Mouse (Mus musculus) cerebellum, adult 9-11 months (tissue): Measurements from ENCODE around the gene Hist1h2af.
A peak's percentile ranks its signal among the peaks of the same experiment; 100 is the strongest.

Experiments used
- DNase-seq: peaks from one replicate; pipeline ENCODE4 v3.0.0; 2022

The Hist1h2af gene

DNA sequence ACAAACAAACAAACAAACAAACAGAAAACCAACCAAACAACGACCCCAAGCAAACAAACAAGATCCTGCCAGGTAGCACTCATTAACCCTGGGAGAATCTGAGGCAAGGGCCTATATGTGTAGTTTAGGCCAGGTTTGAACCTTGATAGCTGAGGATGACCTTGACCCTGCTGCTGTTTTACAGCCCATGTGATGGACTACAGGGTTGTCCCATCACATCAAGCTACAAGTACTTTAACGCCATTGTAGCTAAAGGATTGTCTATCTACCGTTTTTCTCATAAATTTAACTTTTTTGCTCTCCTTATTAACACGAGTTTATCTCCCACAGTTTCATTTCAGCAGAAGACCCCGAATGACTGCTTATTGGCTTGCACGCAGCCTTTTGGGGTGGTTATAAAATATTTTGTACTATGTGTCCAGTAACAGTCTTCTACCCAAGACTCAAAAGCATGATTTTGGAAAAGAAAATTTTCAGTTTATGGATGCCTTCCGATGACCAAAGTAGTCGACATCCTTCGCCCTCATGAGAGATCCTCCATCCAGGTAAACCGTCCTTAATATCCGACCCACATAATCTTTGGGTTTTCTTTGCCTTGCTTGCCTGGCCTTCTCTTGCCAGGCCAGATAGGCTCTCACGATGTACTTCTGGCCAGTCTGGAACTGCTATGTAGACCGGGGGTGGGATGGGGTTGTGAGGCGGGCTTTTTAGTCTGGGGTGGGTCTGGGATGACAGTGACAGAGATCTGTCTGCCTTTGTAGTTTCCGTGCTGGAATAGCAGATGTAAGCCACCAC lies 17.7 kb upstream of the Hist1h2af start:
- DNase-seq = no peak

DNA sequence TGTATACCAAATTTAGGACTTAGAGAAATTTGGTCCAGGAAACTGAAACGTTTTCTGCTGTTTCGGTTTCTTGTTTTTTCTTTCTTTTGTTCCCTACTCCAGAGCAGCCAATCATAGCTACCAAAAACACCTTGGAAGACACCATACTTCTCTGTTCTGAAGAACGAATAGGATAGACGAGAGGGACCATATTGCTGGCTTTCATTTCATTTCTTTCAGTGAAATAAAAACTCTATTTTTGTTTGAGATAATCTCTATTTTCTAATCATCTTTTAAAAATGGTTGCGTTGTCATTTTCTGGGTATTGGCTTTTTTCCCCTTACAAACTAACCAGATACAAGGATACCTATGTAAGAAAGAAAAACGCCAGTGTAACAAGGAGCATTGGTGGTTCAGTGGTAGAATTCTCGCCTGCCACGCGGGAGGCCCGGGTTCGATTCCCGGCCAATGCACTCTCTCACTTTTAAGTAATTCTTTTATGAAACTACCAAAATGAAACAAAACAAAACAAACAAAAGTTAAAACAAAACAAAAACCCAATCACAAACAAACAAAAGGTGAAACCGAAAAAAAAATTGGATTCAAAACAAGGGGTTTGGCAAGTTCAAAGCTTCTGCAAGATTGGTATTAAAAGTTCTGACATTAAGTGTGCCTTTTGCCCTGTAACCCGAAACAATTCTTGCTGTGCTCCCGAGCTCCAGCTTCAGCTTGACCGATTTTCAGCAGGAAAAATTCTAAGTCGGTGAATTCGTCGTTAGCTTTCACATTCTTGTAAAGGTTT lies 16.7 kb upstream of the Hist1h2af start:
- peak; percentile 60 for DNase-seq

DNA sequence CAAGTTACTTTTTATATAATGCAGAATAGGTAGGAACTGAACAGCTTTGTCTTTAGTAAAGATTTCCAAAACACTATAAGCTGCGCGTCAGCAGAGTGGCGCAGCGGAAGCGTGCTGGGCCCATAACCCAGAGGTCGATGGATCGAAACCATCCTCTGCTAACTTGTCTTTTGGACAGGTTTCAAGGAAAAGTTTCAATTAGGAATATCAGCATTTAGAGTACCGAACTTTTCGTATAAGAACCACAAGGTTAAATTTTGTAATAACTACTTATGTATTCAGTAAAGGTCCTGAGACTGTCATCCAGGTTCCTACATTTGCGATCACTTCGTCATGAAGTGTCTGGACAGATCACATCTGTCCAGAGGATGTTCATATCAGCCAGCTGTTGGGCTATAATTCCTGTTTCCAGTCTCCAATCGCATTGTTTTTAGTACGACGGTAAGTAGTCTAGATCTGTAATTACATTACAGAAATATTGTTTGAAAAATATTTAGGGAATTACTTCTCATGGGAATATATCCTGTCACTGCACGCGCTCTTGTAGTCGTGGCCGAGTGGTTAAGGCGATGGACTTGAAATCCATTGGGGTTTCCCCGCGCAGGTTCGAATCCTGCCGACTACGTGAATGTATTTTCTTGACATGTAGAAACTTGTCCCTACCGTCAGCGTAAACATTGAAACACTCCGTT lies 16.0 kb upstream of the Hist1h2af start:
- peak; percentile 85 for DNase-seq

DNA sequence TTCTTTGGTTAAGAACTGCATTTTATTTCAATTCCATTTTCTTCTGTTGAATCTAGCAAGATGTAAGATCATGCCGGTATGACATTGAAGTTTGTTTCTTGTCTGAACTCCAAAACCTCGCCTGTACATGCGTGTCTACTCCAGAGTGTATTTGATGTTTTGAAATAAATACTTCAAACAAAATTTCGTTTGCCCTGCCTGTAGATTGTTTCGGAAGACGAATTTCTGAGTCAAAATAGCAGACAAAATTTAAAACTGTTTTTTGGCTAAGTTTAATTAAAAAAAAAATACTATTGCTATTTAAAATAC lies 15.5 kb upstream of the Hist1h2af start:
- DNase-seq = no peak

DNA sequence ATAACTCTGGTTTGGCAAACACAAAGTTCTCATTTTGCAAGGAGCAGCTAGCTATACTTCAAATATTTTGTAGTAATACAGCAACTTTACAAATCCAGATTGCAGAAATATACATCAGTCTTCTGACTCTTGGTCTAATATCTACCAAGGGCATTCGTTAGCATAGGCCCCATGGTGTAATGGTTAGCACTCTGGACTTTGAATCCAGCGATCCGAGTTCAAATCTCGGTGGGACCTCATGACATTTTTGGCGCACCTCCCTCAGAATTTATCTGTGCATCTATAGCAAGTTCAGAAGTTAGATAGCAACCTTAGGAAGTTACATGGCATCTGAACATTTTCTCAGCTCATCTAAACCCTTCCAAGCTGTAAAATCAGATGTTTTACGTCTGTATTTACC lies 14.8 kb upstream of the Hist1h2af start:
- DNase-seq = peak; percentile 77

DNA sequence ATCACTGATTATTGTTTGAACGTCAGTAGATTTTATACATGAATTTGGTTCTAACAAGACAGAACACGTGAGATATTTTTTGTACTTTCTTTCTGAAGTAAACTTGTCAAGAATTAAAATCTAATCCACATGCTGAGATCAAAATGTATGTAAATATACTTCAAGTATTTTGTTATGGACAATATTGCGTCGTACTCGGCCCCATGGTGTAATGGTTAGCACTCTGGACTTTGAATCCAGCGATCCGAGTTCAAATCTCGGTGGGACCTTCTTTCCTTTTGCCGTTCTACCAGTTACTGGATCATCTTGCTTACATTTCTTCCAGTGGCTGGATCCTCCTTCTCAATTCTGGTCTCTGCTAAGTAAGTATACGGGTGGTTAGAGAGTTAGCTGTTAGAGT lies 14.3 kb upstream of the Hist1h2af start:
- DNase-seq = peak; percentile 77

DNA sequence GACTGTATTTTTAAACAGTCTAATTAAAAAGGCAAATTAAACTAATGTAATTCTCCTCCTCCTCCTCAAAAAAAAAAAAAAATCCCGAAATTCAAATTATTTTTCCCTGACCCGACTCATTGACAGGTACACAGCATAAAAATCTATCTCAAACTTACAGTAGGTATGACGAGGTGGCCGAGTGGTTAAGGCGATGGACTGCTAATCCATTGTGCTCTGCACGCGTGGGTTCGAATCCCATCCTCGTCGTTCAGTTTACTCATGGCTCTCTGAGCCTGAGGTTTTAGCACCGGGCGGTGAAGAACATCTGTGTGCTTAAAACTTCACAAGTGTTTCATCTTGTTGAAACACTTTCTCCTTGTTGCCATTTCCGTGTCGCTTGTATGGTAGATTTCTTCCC lies 12.0 kb upstream of the Hist1h2af start:
- DNase-seq = peak; percentile 70

DNA sequence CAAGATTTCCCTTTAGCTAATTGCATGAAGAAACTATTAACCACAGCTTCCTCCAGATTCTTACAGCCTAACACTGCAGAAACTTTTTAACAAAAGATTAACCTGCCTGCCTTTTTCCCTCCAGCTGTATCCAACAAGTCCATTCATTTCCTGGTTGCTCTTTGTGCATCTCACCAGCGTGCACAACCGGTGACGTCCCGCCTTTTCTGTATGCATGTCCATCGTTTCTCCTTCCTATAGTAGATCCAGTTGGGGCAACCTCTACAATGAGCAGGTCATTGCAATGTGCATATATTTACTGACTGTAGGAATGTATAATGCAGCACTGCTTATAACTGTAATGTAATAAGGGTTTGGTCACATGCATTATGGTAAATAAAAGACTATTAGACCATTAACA lies 9.7 kb upstream of the Hist1h2af start:
- DNase-seq = no peak

DNA sequence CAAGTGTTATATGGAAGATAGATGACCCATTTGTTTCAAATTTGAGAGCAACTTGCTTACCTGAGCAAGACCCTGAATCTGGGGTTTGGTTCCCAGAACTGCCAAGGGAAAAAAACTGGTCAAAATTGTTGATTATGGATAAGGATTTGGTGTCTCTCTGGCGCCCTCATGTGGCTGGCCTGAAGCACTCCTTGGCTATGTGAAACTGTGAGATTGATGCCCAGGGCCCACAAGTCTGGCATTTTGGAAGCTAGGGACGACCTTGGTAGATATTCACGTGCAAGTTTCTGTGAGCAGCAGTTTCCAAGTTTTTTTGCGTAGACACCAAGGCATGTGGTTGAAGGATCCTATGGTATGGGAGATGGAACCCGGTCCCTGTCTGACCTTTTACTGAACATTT lies 9.1 kb upstream of the Hist1h2af start:
- peak; percentile 70 for DNase-seq

DNA sequence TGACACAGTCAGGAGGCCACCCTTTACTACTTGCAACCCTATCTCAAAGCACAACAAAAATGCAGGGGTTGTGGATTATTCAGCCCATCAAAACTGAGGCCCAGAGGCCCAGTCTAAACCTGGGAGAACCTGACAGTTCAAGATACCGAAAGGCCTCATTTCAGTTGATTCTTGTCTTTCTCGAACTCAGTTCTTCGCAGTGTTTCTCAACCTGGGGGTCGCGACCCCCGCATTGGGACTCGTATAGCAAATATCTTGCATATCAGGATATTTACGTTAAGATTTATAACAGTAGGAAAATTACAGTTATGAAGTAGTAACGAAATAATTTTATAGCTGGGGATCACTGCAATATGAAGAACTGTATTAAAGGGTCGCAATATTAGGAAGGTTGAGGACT lies 7.8 kb upstream of the Hist1h2af start:
- DNase-seq = no peak

DNA sequence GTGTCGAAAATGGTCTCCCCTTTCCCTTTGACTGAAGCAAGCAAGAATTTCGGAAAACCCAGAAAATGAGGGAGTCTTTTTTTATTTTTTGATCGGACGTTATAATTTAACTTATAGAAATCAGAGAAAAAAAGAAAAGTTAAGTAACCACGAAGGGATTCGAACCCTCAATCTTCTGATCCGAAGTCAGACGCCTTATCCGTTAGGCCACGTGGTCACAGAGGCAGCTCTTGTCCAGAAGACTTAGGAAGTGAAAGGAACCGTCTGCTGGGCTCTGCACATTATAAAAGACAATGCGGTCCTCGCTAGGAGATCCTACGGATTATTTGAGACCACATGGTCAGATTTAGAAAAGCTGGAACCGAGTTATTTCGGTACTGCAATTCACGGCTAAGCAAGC lies 7.4 kb upstream of the Hist1h2af start:
- DNase-seq = peak; percentile 89

DNA sequence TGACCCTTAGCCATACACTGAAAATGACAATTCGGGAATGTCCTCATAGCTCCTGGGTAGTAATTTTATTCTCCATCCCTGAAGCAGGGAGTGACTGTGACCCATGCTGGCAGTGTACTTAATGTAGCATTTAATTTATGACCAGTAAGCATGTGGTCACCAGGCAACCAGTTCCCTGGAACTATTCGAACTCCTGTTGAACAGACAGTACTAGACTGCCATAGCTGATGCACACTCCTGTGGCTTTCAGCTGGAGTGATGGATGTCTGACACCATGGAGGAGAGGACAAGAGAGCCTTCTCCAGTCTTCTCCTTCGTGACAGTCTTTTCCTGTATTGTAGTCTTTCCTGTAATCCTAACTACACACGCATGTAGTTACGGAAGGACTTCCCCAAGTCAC lies 4.7 kb upstream of the Hist1h2af start:
- DNase-seq = no peak

DNA sequence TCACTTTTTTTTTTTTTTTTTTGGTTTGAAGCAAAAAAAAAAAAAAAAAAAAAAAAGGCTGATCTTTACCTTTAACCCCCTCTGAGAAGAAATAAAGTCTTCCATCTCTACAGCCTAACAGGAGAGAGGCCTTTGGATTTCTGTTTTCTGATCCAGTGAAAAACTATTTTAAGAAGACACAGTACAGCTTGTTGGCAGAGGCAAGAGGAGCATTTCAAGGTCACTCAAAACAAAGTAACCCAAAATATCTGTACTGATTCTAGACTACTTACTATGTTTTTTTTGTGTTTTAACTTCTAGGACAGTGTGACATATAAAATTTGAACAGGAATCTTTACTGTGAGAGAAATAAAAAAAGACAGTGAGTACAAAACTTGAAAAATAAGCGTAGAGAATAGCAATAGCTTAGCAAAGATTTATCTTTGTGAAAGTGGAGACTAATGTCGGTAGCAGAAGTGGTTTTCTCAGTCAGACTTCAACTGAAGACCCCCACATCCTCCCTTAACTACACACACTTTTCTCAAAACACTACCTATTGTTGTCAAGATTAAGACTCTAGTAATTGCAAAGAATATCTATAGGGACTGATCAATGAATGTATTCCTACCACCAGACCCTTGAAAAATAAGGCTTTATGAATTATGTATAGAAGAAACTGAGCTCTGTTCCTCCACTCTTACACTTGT lies 4.1 kb upstream of the Hist1h2af start:
- no peak for DNase-seq

DNA sequence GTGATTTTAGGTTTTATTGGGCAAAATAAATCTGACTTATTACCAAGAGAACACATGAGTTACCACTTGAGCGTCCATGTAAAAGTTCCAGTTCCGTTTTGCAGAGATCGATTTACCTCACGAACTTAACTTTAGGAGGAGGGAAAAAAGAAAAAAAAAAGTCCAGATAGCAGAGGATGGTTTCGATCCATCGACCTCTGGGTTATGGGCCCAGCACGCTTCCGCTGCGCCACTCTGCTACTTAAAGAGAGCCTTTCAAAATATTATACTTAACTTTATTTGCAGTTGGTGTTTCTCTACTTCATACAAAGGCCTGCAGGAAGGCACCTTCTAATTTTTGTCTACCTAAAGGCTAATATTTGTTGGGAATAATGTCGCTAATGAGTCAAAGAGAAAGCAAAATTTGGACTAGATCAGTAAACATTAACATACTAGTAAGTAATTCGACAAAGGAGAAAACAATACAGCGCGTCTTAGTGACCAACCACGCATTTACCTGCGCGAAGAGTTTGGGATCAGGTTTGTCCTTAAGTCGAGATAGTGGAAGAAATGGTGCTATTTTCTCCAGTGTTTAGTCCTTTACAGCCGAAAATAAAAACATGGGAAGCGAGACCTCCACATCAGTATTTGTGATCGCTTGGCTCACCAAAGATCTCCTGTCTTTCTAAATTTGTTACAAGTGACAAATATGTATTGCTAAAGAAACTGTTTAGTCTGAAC lies 3.4 kb upstream of the Hist1h2af start:
- DNase-seq = peak; percentile 68

DNA sequence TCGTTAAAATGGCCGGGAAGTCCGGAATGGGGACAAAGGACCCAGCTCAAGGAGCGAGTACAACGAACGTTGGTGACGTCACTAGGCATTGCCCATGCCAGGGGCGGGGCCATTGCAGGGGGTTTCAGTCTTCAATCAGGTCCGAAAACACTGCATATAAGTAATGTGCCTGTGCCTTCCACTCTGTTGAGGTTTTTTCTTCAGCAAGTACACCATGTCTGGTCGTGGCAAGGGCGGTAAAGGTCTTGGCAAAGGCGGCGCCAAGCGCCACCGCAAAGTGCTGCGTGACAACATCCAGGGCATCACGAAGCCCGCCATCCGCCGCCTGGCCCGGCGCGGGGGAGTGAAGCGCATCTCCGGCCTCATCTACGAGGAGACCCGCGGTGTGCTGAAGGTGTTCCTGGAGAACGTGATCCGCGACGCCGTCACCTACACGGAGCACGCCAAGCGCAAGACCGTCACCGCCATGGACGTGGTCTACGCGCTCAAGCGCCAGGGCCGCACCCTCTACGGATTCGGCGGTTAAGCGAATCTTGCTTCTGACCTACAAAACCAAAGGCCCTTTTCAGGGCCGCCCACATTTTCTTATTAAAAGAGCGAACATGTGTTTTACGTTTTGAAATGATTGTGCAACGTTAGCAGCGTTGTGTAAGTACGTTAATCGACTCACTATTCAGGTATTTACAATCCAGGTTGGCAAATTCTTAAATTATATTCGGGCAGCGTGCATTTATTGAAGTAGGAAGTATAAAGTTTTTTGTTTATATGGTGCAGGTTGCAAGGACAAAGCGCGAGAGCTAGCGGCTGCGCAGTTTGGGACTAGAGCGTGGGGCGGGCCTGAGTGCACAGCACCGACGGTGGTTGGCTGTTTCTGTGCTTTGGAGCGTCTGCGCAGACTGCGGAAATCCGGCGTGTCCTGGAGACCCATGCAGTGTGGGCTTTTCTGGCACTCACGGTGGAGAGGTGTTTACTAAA lies 2.5 kb upstream of the Hist1h2af start, which contains the start of gene Hist1h4h:
Hist1h4h (plus strand) TSS at position 150 of the 975 bp plus-strand sequence.
- DNase-seq = peak; percentile 99

DNA sequence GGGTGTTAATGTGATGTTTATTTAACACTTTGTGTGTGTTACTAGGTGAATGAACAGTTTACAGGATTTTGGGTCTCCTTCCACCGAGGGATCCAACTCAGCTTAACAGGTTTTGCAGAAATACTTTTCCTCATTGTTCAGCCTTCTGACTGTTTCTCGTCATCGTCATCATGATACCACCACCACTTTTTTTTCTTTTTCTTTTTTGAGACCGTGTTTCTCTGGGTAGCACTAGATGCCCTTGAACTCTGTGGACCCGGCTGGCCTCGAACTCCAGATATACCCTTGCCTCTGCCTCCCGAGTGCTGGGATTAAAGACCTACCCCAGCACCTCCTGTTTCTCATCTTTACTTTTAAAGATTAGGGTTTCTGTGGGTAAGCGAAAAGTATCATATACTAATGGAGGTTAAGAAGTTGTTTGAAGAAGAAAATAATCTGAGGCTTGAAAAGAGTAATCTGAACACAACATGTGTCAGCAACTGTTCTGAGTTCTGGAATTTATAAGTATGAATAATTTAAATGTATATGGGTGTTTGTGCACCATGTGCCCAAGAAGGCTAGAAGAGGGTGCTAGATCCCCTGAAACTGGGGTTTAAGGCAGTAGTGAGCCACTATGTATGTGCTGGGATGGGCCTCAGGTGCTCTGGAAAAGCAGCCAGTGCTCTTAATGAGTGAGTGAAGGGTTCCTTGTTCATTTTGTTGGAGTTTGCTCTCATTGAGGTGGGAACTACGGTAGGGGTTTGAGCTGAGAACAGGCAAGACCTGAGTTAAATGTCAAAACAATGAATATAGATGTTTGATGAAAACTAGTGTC lies 1.2 kb upstream of the Hist1h2af start:
- no peak for DNase-seq

DNA sequence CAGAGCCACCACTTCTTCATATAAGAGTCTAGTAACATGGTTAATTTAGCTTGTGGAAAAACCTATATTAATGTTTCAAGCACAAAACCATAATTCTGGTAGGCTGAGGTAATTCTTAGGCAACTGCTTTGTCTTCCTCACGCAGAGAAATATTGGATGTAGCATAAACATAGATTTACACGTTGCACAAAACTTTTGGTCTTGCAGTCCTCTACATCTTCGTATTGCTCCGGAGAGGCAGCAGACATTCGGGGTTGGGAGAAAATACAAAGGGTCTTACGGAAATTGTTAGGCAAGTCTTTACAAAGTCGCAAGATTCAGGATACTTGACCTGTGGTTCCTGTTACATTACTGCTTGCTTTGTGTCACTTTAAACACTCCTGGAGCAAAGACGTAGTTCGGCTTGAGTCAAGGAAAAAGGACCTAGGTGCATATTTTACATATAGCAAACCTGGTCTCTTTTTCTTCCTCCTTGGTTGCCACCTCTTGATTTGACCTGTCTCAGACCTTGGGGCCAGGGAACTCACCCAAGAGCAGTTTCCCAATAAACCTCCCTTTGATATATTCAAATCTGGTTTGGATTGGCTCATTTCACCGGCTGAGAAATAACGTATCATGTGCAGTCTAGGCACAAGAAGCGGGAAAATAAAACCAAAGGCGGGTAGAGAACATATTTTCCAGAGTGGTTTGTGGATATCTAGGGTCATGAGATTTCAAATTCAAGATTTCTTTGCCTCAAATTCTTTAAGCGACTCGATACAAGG lies 844 bp downstream of the Hist1h2af start:
- DNase-seq = no peak

DNA sequence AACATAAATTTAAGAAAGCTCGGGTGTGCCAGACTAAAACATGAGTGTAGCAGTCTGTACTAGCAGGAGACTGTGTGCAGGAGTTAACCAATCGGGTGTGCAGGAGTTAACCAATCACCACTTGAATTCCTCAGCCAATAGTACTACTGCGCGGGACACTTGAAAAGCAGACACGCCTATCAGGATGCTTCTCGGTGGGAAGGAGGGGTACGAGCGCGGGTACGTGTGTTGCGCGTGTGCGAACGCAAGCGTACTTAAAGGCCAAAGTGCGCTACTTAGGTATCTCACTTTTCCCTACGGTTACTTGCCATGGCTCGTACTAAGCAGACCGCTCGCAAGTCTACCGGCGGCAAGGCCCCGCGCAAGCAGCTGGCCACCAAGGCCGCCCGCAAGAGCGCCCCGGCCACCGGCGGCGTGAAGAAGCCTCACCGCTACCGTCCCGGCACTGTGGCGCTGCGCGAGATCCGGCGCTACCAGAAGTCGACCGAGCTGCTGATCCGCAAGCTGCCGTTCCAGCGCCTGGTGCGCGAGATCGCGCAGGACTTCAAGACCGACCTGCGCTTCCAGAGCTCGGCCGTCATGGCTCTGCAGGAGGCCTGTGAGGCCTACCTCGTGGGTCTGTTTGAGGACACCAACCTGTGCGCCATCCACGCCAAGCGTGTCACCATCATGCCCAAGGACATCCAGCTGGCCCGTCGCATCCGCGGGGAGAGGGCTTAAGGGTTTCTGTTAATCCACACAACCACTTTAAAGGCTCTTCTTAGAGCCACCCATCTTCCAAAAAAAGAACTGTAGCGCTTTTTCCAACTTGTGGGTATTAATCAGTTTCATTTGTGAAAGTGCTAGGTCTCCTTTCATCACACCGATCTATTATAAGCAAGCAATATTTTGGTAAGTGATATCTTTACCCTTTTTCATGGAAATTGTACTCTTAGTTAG lies 1.7 kb downstream of the Hist1h2af start, which contains the start of gene Hist1h3g:
Hist1h3g (plus strand) TSS at position 286 of the 939 bp plus-strand sequence.
- DNase-seq = peak; percentile 89
